Mouse (Mus musculus) heart, adult 11 months (tissue): ENCODE measurements around the gene Kank1.

Experiments used
- DNase-seq: peaks from one replicate; pipeline ENCODE4 v3.0.0; 2022

Gene Kank1

GRCm38 (mm10) chr19:25315458-25315889 lies 78.7 kb downstream of the Kank1 start:
- peak; percentile 90 for DNase-seq

GRCm38 (mm10) chr19:25315993-25316392 lies 79.2 kb downstream of the Kank1 start:
- no peak for DNase-seq

- no peak for DNase-seq
Measured at GRCm38 (mm10) chr19:25324265-25324664, 87.5 kb downstream of the Kank1 start.

- no peak for DNase-seq
Measured at GRCm38 (mm10) chr19:25325113-25326001, 88.6 kb downstream of the Kank1 start.

GRCm38 (mm10) chr19:25326002-25326300 lies 89.2 kb downstream of the Kank1 start:
- DNase-seq, result no peak

- no peak for DNase-seq
Measured at GRCm38 (mm10) chr19:25327633-25328032, 90.9 kb downstream of the Kank1 start.

- no peak for DNase-seq
Measured at GRCm38 (mm10) chr19:25334360-25334759, 97.6 kb downstream of the Kank1 start.

GRCm38 (mm10) chr19:25336731-25337130 lies 100.0 kb downstream of the Kank1 start:
- no peak for DNase-seq

- DNase-seq, result peak; percentile 88
Measured at GRCm38 (mm10) chr19:25340630-25341620, 104.2 kb downstream of the Kank1 start.

GRCm38 (mm10) chr19:25342026-25342425 lies 105.3 kb downstream of the Kank1 start:
- peak; percentile 81 for DNase-seq

- DNase-seq, result peak; percentile 94
Measured at GRCm38 (mm10) chr19:25343657-25344322, 107.0 kb downstream of the Kank1 start.

GRCm38 (mm10) chr19:25344371-25344770 lies 107.6 kb downstream of the Kank1 start:
- no peak for DNase-seq

- DNase-seq, result no peak
Measured at GRCm38 (mm10) chr19:25345972-25346371, 109.2 kb downstream of the Kank1 start.

GRCm38 (mm10) chr19:25347515-25347914 lies 110.7 kb downstream of the Kank1 start:
- DNase-seq, result peak; percentile 98

GRCm38 (mm10) chr19:25351257-25351955 lies 114.6 kb downstream of the Kank1 start:
- DNase-seq, result no peak

GRCm38 (mm10) chr19:25357094-25357493 lies 120.3 kb downstream of the Kank1 start:
- DNase-seq, result no peak

- DNase-seq, result peak; percentile 89
Measured at GRCm38 (mm10) chr19:25358486-25359120, 121.8 kb downstream of the Kank1 start.

GRCm38 (mm10) chr19:25360571-25361029 lies 123.8 kb downstream of the Kank1 start:
- DNase-seq, result peak; percentile 87

- DNase-seq, result peak; percentile 74
Measured at GRCm38 (mm10) chr19:25361956-25362355, 125.2 kb downstream of the Kank1 start.

GRCm38 (mm10) chr19:25365698-25366097 lies 128.9 kb downstream of the Kank1 start:
- DNase-seq, result peak; percentile 75

- DNase-seq, result peak; percentile 84
Measured at GRCm38 (mm10) chr19:25366620-25367019, 129.8 kb downstream of the Kank1 start.

GRCm38 (mm10) chr19:25370428-25370827 lies 133.7 kb downstream of the Kank1 start:
- DNase-seq, result peak; percentile 83
